Mouse (Mus musculus): ENCODE measurements at regions not wholly inside any gene's neighbourhood (a gene's known extent, or its start where the extent isn't known, plus 50 kb on each side); places are given as distances from the start of the nearest gene placed in this dataset.

DNA sequence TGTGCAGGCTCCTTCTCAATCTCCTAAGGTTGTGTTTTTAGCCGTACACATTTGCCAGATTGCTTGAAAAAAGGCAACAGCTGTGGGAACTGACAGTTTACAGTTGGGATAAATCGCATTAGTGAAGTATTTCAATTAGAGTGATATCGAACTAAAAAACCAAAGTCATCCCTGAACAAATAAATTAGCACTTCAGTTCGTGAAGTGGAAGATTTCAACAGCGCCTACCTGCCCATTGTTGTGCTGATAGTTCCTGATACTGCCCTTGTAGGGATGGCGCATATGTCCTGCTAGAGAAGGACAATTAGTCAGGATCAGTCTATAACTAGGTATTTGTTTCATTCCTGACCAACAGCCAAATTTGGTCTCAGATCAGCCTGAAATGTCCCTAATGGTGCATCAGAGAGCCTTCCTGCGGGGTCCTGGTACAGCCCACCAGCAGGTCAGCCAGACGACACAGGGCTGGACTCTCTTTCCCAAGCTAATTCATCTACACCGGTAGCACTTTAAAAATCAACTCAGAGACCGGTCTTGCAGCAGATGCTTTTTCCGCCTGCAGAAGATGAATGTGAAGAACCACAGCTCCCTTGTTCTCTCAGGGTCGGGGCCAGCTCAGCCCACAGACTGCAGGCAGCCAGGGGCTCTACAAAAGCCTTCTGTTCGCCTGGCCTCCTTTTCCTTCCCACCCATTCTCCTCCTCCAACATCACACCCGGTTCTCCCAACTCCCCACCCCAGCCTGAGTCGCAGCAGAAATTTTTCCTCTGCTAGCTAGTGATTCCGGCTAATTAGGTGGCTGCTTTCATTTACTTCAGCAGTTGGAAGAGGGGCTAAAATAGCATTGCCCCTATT, 146.1 kb downstream of the Psat1 start:
- DNase-seq (ENCODE audit: low spot score), result peak; percentile 43

- no peak for DNase-seq (ENCODE audit: low spot score)
Observed at GRCm38 (mm10) chr19:15796466-15796865, 150.7 kb downstream of the Psat1 start.

DNA sequence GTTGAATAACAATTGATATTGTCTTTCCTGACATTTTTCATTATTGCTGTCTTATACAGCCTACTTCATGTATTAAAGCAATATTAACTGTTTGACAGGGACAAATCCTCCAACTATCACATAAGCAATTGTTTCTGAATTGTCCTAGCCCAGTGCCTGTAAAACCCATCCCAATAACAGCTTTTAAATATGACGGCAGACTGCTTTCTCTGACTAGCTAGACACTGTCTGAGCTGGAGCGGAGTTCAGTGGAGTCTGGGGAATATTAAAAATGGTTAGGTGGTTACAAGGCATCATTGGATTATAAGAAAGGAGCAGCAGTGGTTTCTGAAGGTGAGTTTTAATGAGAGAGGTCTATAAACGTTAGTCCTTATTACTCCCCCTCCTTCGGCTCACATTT, 155.2 kb downstream of the Psat1 start:
- DNase-seq (ENCODE audit: low spot score), result no peak

- no peak for DNase-seq (ENCODE audit: low spot score)
Observed at GRCm38 (mm10) chr19:15791264-15791913, 155.7 kb downstream of the Psat1 start.

GRCm38 (mm10) chr19:15790620-15791263, 156.4 kb downstream of the Psat1 start:
- no peak for DNase-seq (ENCODE audit: low spot score)

DNA sequence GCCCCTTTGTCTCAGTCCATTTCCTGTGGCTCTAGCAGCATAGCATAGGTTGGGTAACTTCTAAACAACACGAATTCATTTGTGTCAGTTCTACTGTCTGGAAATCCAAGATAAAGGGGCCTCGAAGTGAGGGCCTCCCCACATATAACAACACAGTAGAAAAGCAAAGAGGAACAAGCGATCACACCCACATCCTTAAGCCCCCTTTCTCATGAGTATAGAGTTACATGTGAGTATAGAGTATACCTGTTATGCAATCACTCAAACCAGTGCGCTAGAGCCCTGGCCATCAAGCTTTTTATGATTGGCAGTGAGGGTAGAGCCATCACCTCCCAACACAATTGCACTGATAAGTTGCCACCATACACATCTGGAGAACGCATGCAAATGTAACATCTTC, 157.4 kb downstream of the Psat1 start:
- DNase-seq (ENCODE audit: low spot score), result no peak

DNA sequence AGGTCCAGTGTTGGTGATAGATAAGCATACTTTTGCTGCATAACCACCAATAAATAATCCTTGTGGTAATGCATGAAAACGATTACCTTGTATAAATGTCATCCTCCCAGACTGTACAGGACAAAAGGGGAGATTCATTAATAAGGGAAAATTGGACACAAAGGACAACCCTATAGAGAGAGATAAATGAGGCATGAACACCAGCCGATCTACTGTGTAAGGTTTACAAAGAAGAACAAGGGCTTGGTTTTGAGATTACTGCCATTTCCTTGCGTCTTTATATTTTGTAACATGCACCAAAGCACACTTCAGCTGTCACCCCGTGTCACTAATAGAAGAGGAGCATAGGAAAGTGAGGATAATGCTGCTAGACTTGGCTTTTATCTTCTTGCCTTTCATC, 162.5 kb downstream of the Psat1 start:
- no peak for DNase-seq (ENCODE audit: low spot score)

DNA sequence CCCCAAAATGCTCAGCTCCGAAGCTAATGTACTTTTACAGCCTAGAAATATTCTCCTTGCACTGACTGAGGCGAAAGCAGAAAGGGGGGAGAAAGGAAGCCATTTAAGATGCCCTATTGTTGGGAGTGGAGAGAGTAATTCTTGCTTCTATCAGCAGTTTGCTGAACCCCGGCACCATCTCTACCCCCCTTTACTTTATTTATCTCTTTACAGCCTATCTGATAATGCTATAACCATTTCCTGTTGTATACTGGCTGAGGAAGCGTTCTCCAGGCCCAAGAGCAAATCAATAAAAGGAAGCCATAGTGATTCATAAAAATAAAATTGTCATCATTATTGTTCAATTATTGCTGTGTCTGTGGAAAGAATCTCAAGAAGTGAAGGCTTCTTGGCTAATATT, 177.5 kb downstream of the Psat1 start:
- DNase-seq (ENCODE audit: low spot score), result no peak

- no peak for DNase-seq (ENCODE audit: low spot score)
Observed at GRCm38 (mm10) chr19:15761086-15761485, 186.1 kb downstream of the Psat1 start.

DNA sequence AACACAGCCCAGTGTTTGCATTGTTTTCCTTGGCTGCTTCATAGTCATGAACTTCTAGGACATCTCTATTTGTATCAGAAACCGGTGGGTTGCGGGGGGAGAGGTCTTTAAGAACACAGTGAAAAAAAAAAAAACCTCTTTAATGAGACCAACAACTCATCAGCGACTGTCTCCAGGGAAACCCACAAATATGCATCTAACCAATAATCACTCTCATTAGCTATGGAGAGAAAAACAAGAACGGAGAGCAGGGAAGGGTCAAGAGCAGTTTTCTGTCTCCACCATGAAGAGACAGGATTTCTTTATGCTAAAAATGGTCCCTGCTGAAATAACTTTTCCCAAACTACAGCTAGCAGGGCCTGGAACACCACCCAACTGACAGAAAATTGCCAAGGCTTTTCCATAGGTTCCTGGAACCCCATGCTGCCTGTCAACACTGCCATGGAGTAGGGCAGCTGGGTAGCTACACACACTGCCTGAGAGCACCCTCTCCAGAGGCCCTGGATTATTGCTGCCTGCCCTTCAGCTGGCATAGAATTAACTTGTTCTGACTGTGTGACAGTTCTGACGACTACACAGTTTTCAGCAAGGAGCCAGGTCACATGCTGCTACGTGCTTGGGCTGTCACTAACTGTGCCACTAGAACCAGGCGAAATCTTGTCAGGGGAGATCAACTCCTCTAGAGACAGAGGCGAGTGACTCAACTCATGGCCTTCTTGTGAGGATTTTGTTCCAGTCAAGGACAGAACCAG, 201.9 kb downstream of the Psat1 start:
- DNase-seq (ENCODE audit: low spot score), result no peak

GRCm38 (mm10) chr19:15736200-15736599, 210.9 kb downstream of the Psat1 start:
- no peak for DNase-seq (ENCODE audit: low spot score)

GRCm38 (mm10) chr19:15726785-15727406, 220.2 kb downstream of the Psat1 start:
- no peak for DNase-seq (ENCODE audit: low spot score)

GRCm38 (mm10) chr19:15692379-15693023, 254.6 kb downstream of the Psat1 start:
- no peak for DNase-seq (ENCODE audit: low spot score)

DNA sequence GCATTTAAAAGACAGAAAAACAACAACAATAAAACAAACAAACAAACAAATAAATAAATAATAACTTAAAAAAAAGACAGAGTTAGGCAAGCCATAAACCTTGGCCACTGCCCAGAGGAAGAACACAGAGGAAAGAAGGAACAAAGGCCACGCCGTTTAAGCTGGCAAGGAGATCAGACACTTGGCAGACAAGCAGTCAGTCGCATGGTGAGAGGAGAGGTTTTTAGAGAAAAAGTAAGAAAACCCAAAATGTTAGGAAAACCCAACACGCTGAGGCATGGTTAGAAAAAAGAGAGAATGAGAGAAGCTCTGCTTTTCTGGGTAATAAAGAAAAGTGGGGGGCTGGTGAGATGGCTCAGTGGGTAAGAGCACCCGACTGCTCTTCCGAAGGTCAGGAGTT, 277.1 kb downstream of the Psat1 start:
- no peak for DNase-seq (ENCODE audit: low spot score)

DNA sequence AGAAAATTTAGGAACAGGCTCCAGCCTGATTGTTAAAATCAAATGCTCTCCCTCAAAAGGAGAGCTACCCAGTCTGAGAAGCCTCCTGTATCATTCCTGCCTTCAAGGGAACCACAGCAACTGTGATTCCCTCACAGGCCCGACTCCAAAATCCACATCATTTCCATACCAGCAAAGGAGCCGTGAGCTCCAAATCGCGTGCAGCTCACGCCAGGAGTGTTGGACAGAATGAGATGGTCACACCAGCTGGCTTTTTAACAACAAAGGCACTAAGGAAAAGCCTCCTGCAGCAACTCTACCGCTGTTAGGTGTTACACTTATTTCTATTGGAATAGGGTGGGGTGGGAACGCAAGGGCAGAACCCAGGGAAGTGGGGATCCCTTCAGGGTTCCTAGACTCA, 277.6 kb downstream of the Psat1 start:
- DNase-seq (ENCODE audit: low spot score), result no peak

DNA sequence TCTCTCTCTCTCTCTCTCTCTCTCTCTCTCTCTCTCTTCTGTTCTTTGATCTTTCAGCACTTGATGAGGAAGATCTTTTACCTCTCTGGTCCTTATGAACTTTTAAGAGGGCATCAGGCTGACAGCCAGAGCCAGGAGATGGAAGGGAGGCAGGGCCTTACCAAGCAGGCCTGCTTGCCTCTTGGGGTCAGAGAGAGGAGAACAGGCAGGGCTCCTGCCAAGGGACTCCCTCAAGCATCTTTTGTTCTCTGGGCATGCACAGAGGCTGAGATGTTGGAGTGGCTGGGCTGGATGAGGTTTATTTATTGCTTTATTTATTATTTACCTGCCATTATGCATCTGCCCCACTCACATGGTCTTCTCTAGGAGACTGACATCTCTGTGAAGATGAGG, 278.5 kb downstream of the Psat1 start:
- DNase-seq (ENCODE audit: low spot score), result no peak

GRCm38 (mm10) chr19:15667889-15668623, 279.1 kb downstream of the Psat1 start:
- DNase-seq (ENCODE audit: low spot score), result no peak

GRCm38 (mm10) chr19:15663659-15664255, 283.4 kb downstream of the Psat1 start:
- DNase-seq (ENCODE audit: low spot score), result no peak

- DNase-seq (ENCODE audit: low spot score), result no peak
Observed at GRCm38 (mm10) chr19:15658611-15659010, 288.5 kb downstream of the Psat1 start.

- no peak for DNase-seq (ENCODE audit: low spot score)
Observed at GRCm38 (mm10) chr19:15657846-15658245, 289.3 kb downstream of the Psat1 start.

All from layer of hippocampus, adult 9-10 months (tissue).